Mouse (Mus musculus): Measurements from ENCODE around the gene Prrg4.
"Not testable (repeated sequence)": the region's sequence is repeated elsewhere in the genome, so short reads cannot be mapped to it uniquely, and the experiment has no call there.

The Prrg4 gene

DNA sequence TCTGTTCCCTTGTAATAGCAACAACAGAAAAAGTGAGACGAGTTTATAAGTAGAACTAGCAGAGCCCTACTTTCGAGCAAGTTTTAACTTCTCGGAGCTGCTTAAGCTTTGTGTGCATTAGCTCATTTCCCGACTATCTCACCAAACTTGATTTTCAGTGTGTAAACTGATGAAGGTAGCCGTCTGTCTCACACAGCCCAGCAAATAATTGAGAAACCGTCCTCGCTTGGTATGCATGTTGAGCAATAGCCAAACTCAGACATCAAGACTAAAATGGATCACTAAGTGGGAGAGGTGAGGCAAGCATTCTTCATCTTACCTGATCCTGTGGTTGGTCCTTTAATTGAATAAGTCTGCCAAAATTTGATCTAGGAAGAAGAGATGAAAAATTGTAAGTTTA lies 7.9 kb downstream of the Prrg4 start:
- no peak for DNase-seq (ENCODE audit: low spot score in 2 of 2)

GRCm38 (mm10) chr2:104840974-104841373 lies 8.7 kb downstream of the Prrg4 start:
- no peak for DNase-seq (ENCODE audit: low spot score in 2 of 2)

DNA sequence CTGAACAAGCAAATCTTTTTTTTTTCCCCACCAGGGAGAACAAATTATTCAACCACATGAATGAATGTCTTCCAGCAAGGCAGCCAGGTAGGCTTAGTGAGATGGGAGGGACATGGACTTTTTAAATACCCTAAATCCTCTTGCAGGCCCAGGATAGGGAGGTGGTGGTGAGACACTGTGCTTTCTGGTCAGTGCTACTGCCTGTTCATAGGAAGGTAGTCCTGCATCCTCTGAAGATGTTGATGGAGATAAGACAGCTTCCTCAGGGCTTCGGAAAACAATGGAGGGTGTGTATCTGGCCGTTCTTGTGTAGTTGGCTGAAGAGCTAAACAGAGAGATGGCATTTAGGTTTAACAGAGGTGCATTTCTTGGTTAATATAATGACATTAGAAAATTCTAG lies 17.2 kb downstream of the Prrg4 start:
- no peak for DNase-seq (ENCODE audit: low spot score in 2 of 2)

- no peak for DNase-seq (ENCODE audit: low spot score in 2 of 2)
Observed at GRCm38 (mm10) chr2:104826191-104826590, 23.5 kb downstream of the Prrg4 start.

- not testable (repeated sequence) for DNase-seq (ENCODE audit: low spot score in 2 of 2)
Observed at GRCm38 (mm10) chr2:104818763-104819162, 30.9 kb downstream of the Prrg4 start.

DNA sequence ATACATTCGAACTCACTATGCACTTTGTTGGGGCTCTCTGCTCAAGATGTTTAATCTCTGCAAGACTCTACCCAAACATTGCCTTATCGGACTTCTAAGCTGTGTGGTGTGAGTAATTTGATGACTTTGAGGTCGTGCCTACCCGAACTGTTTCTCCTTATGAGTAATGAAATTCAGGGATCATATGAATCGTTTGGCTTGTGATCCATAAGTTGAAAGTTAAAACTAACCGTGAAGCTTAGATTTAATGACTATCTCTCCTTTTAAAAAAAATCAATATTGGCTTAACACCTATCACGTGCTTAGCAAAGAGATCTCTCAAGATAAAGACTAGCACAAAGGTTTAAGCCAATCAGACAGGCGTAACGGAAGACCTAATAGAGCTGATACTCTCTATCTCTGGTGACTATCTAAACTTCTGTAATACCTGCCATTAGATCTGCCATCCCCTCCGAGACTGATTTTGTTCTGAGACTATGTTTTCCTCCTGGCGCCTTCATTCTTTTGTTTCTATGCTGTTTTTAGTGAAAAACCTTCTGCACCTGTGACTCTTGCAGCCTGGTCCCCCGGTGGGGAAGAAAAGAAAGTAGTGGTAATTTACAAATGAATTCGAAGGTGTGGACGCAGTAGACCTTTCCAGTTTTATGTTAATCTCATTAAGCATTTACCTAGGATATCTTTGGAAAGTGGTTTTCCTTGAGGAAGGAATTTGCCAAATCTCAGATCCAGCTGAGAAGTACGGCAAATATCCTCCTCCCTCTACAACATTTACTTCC lies 31.9 kb downstream of the Prrg4 start:
- no peak for DNase-seq (ENCODE audit: low spot score in 2 of 2)

DNA sequence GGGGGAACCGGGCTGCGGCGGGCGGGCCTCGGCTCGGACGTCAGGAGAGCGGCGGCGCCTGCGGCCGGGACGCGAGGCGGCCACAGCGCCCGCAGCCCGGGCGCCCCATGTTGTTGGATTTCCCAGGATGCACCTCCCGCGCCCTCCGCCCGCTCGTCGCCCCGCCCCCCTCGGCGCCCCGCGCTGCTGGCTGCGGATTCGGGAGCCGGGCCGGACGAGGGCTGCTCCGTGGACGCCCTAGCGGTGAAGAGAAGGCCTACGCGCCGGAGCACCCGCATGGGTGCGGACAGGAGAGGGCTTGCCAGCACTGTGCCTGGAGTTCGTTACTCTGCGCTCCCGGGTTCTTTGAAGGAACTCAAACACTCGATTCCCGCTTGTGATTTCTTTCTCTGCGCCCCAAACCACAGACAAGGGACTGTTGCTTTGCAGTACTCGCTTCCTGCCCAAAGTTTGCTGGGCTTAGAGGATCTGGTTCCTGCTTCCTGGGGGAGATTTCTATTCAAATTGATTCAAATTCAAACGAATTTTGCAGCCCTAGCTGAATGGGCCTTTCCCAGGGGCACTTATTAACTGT lies 32.7 kb downstream of the Prrg4 start:
- DNase-seq (ENCODE audit: low spot score in 2 of 2): peak; percentile 82 to 89

GRCm38 (mm10) chr2:104816371-104816827 lies 33.3 kb downstream of the Prrg4 start, which contains the start of gene Qser1:
Gene Qser1, minus strand, starts transcription at chr2:104816760.
- no peak for DNase-seq (ENCODE audit: low spot score in 2 of 2)

DNA sequence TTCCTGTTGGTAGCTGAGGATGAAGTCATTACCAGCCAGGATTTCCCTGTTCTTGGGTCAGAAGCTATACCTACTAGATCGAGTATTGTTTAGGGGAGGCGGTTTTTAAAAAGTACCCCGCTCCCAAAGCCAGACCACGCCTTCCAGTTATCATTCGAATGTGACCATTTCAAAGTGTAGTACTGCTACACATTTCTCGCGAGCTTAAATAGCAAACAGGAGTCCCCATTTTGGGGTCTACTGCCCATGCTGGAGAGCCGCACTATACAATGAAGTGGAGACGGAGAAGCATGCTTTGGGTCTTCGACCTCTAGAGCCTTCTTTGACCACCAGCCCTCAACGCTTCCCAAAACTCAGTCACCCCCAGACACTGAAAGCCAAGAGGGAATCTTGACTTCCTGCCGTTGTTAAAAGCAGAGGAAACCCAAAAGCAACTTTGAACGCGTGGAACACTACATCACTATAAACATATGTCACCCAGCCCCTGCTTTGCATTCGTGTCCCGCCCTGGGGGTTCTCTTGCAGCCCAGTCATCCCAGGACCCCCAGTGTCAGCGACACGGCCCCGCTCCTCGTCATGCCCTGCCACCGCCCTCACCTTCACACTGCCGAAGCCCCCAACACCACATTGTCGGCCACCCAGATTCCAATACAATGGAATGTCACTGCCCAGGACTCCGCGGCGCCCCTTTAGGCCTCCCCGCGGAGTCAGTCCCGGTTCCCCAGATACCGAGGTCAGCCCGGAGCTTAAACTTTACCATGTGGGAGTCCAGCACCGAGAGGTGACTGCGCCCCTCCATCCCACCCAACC lies 33.9 kb downstream of the Prrg4 start:
- DNase-seq (ENCODE audit: low spot score in 2 of 2): peak; percentile 10 to 17

- no peak for DNase-seq (ENCODE audit: low spot score in 2 of 2)
Observed at GRCm38 (mm10) chr2:104814181-104814951, 35.3 kb downstream of the Prrg4 start.

GRCm38 (mm10) chr2:104805435-104805834 lies 44.2 kb downstream of the Prrg4 start:
- no peak for DNase-seq (ENCODE audit: low spot score in 2 of 2)

Measured in urinary bladder, postnatal 36 days (tissue).